Mouse (Mus musculus) cortical plate, adult 2 months (tissue): ENCODE data around the gene Otud3. TPM values are rescaled to one million over a fixed set of nuclear protein-coding genes. Genes with fewer than 3 reads are reported as not detected.
"Not testable (repeated sequence)": the region's sequence is repeated elsewhere in the genome, so short reads cannot be mapped to it uniquely, and the experiment has no call there.

Source experiments
- H3K27ac ChIP-seq: fragments of 200-500 bp; 2 replicates; pipeline ENCODE4 v1.5.1; 2012; ENCODE audit warnings: low read length, control low read depth, inconsistent platforms; ENCODE audit not compliant: insufficient read depth
- H3K4me1 ChIP-seq: fragments of 200-500 bp; 2 replicates; pipeline ENCODE4 v1.6.1; 2011; ENCODE audit warnings: low read length; ENCODE audit not compliant: control insufficient read depth, insufficient read depth
- H3K4me3 ChIP-seq: fragments of 200-500 bp; 2 replicates; pipeline ENCODE4 v1.5.1; 2011; ENCODE audit warnings: mild to moderate bottlenecking, low read length, control low read depth; ENCODE audit not compliant: insufficient read depth
- CTCF ChIP-seq: fragments of 200-500 bp; IDR thresholded peaks from 2 replicates; pipeline ENCODE4 v1.5.1; 2011; ENCODE audit warnings: mild to moderate bottlenecking, control low read depth, low read length; ENCODE audit not compliant: insufficient read depth; ENCODE audit errors: extremely low read depth
- POLR2A ChIP-seq: fragments of 200-500 bp; IDR thresholded peaks from 2 replicates; pipeline ENCODE4 v1.6.1; 2011; ENCODE audit warnings: mild to moderate bottlenecking, low read length, control low read depth; ENCODE audit not compliant: insufficient read depth; ENCODE audit errors: extremely low read depth
- polyA plus RNA-seq: library from polyadenylated mRNA; depleted of rRNA; stranded (reverse); fragments of >200 nt; gene quantifications from 2 replicates; pipeline ENCODE4 v1.2.3, GENCODE M21; 2012

The Otud3 gene
- polyA plus RNA-seq, 1 experiment: 14.7 TPM

DNA sequence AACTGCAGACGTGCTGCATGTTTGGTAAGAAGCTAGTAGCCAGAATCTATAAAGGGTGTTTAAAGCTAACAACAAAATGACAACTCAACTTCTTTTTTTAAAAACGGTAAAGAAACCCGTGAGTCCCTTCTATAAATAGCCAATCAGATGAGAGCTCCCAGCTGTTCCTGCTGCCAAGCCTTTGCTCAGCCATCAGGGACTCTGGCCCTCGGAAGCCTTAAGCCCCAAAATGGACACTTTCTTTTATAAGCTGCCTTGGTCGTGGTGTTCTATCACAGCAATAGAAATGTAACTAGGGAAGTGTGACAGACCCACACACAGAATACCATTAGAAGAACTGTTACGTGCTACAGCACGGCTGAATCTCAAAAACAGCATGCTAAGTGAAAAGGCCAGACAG lies 14.4 kb downstream of the Otud3 start:
- H3K27ac ChIP-seq: peak overlapping the region; percentile 14; the same call in 1 of the 2 replicates
- H3K4me1 ChIP-seq: peaks cover 5% of the 10 kb centered on the region; the same call in 1 of the 2 replicates
- TF ChIP-seq POLR2A: no peak
- TF ChIP-seq CTCF: no peak
- H3K4me3 ChIP-seq: no peak overlapping the region

DNA sequence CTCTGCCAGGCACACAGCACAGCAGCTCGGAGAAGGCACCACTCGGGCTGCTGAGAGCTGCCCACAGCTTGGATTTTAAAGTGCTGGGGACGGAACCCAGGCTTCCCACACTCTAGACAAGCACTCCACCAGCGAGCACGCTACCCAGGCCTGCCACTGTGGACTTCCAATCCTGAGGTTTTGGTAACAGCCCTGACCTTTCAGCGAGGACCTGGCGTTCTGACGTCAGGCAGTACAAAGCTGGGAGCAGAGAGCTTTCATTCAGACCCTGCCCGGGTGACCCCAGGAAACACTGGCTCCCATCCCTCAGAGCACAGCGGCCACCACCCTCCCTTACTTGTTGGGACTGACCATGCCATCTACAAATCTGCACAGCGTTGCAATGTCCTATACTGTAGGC lies 20.0 kb downstream of the Otud3 start:
- not testable (repeated sequence) for H3K27ac ChIP-seq, H3K4me3 ChIP-seq, H3K4me1 ChIP-seq

DNA sequence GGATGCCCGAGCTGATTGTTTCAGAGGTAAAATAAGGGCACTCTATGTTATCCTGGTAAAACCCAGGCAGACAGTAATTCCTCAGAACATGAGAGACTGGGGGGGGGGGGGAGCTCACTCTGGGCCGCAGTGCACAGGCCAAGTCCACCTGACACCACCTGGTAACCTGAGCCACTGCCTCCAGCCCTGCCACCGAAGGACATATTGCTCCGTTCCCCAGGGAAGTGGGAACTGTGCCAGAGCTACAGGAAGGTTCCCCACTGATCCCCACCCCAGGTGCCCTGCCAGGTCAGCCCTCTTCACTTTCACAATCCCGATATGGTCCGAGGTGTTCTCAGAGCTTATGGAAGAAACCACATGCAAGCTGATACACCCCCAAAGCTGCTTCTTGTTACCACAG lies 21.1 kb downstream of the Otud3 start:
- H3K4me3 ChIP-seq: no peak overlapping the region
- TF ChIP-seq POLR2A (no peak), CTCF (no peak)
- H3K27ac ChIP-seq: no peak overlapping the region
- no peaks in the 10 kb centered on the region for H3K4me1 ChIP-seq

DNA sequence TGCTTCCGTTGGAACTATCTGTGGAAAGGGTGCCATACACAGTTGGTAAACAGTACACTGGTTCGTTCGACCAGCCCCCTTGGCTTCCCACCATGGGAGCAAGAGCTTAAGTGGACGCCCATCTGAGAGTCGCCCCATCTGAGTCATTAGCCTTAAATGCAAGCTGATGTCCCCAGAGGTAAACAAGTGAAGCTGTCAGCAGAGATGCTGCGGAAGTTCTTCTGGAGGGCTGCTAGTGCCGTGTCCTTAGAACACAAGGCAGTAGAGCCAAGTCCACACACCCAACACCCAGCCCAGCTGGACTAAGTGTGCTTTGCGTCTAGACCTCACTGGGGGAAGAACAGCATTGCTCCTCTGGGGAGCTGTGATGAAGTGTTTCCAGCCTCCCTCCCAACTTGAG lies 24.1 kb downstream of the Otud3 start:
- H3K4me1 ChIP-seq: no peaks in the 10 kb centered on the region
- no peak overlapping the region for H3K27ac ChIP-seq
- no peak for TF ChIP-seq CTCF
- no peak for TF ChIP-seq POLR2A
- H3K4me3 ChIP-seq: no peak overlapping the region

DNA sequence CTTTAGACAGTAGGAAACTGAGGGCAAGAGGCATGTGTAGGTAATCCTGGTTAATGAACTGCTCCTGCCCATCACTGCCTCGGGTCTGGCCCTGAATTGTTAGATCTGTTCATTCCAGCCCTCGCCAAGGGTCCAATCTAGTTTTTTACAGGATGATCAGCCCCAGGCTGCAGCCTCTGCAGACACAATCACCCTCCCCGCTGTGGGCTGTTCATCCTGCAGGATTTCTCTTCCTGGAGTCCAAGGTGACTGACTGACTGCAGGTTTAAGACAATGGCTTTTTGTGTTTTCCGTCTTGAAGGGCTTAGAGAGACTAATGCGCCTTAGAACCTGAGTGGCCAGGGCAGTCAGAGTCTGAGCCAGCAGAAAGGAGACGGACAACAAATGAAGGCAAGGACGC lies 24.6 kb downstream of the Otud3 start:
- Histone ChIP-seq H3K27ac (no peak overlapping the region), H3K4me1 (no peaks in the 10 kb centered on the region), H3K4me3 (no peak overlapping the region)
- no peak for TF ChIP-seq POLR2A
- TF ChIP-seq CTCF: no peak

DNA sequence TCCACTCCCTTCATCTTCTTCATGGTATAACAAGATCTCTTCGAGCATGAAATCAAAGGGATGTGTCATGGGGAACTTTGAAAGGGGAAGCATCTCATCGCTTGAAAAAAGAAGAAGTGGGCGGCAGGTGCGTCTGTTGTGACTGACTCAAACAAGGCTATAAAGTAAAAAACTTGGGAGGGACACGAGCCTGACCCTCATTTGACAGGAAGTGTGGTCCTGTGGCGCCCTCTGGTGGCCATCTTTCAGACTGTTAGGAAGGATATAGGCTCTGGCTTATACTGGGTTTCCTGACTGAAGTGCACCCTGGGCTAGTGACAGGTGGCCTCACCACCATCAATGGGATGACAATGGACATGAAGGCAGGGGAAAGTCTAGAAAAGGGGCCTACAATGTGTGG lies 29.5 kb downstream of the Otud3 start:
- no peak overlapping the region for H3K4me3 ChIP-seq
- TF ChIP-seq POLR2A: no peak
- TF ChIP-seq CTCF: peak; percentile 89
- no peak overlapping the region for H3K27ac ChIP-seq
- H3K4me1 ChIP-seq: peaks cover 6% of the 10 kb centered on the region

DNA sequence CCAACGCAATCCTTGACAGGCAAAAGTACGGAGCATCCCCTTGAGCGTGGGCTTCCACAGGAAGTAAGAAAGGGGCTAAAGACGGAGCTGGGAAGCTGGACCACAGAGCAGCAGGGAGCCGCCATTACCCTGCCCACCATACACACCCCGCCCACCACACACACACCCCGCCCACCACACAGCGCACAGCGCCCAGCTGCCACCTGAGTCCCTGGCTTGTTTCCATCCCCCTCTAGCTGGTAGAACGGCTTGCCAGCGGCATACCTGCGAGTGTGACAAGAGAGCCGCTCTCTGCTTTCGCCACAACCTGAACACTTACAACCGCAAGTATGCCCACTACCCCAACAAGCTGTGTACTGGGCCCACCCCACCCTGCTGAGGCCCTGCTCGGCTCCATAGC lies 31.6 kb downstream of the Otud3 start:
- no peak for TF ChIP-seq CTCF
- TF ChIP-seq POLR2A: no peak
- Histone ChIP-seq H3K4me1 (peaks cover 6% of the 10 kb centered on the region), H3K27ac (no peak overlapping the region), H3K4me3 (no peak overlapping the region)

DNA sequence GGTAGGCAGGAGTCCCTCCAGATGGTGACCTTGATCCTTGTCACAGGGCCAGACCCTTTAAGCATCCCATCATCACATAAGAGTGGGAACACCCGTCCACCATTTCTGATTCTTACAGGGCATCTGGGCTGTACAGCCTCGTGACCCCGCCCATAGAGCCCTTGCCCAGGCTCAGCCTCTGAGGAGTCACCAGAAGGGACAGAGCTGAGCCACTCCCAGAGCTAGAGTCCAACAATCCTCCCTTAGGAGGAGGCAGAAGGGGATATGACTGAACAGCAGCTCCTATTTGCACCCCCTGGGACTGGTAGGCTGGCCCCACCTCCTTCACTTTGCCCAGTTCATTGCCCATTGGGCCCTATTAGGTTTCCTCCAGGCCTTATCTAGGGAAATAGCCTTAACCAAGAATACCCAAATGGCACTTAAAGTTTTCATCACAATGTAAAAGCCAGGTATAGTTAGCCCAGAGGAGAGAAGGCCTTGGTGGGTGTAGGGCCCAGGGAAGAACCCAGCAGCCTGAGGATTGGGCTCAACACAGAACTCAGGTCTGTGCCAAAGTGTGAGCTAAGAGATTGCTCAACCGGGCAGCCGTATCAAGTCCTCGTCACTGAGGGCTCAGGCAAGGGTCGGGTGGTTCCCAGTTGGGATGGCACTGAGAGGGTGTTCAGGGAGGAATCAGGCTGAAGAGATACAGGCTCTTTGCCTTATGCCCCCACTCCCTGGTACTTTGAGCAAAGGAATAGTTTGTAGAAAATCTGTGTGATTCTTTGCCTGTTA lies 32.7 kb downstream of the Otud3 start:
- TF ChIP-seq POLR2A: no peak
- no peak for TF ChIP-seq CTCF
- Histone ChIP-seq H3K4me3 (no peak overlapping the region), H3K27ac (no peak overlapping the region), H3K4me1 (peaks cover 6% of the 10 kb centered on the region)

DNA sequence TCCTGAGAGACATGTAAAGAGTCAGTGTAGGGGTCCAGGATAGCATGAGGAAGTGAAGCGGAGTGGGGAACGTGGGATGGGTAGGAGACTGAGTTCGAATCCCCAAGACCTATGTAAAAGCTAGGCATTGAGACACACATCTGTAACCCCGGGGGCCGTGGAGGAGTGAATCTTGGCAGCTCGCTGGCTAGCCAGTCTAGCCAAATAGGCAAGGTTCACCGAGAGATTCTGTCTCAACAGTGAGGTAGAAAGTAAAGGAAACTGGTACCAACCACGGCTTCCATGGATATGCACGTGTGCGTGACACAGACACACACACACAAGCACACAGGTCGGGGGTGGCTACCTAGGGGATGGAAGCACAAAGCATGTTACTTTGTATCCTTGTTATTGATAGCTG lies 33.9 kb downstream of the Otud3 start:
- Histone ChIP-seq H3K4me3 (no peak overlapping the region), H3K4me1 (peaks cover 6% of the 10 kb centered on the region), H3K27ac (no peak overlapping the region)
- no peak for TF ChIP-seq POLR2A
- no peak for TF ChIP-seq CTCF

DNA sequence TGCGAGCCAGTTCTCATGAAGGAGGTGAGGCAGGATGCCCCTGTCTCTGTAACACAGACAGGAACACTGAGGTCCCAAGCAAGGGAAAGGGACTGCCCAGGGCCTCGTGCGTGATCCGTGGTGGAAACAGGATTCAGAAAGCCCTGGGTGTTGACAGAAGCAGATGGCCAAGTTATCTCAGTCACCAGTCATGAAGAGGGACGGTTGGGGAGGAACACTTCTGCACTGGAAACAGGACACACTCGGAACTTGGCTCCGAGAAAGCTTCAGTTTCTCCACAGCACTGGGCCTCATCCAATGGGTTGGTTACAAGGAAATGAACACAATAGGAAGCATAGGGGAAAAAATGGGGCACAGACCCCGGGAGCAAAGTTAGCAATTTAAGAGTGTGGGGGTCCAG lies 35.0 kb downstream of the Otud3 start:
- no peak overlapping the region for H3K27ac ChIP-seq
- H3K4me3 ChIP-seq: no peak overlapping the region
- H3K4me1 ChIP-seq: peaks cover 5% of the 10 kb centered on the region
- TF ChIP-seq CTCF (no peak), POLR2A (no peak)
